Mouse (Mus musculus): Measurements from ENCODE around the gene Ccdc54. TPM values are rescaled to one million over a fixed set of nuclear protein-coding genes. Genes with fewer than 3 reads are reported as not detected.

The Ccdc54 gene
- polyA plus RNA-seq, 1 experiment, result 218 TPM

DNA sequence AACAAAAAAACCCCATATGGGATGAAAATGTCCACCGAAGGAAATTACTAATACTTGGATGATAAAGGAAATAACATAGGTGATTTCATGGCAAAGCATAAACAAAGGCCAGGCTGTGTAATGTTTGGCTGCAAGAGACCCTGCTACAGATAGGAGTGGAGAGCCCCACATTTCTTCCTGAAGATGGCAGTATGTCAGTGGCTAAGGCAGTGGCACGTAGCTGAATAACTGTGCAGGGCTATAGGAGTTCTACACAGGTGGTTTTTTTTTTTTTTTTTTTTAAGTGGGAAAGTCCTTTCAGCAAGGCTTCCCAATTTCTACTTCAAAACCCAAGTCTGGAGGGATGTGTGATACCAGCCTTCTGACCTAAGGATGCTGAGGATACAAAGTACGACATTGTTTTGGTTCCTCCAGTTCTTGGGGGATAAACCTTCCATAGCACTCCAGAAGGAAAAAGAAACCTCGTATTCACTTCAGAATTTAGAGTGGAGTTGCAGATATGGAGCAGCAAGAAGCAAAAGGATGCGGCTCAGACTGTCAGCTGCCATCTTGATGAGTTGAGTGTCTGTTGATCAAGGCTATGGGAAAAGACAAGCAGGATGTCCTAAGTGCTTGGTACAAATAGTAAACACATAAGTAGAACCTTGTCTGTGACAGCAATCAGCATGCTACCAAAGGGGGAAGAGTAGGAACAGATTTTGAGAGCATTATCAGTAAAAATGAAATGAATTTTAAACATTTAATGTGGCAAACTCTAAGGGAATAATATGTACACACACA, 48.2 kb downstream of the Ccdc54 start:
- H3K27me3 ChIP-seq (ENCODE audit: control insufficient read depth, insufficient read depth, low read length), result no peaks in the 10 kb centered on the region
- no peaks in the 10 kb centered on the region for H3K36me3 ChIP-seq (ENCODE audit: control insufficient read depth, insufficient read depth, low read length)
- no peak overlapping the region for H3K27ac ChIP-seq (ENCODE audit: control insufficient read depth, insufficient read depth, low read depth, low read length)
- no peak for TF ChIP-seq CTCF (IDR thresholded peaks at IDR 0.05; ENCODE audit: control insufficient read depth, insufficient read depth, insufficient replicate concordance, low read depth, low read length)
- no peak for TF ChIP-seq POLR2A (IDR thresholded peaks at IDR 0.05; ENCODE audit: control insufficient read depth, low read depth, low read length)
- H3K4me3 ChIP-seq (ENCODE audit: control insufficient read depth, low read depth, low read length), result no peak overlapping the region
- H3K4me1 ChIP-seq (ENCODE audit: control insufficient read depth, insufficient read depth, low read length), result no peaks in the 10 kb centered on the region

Other genes with a start within 250 kb of the Ccdc54 start
- gene Bbx, start 158.8 kb downstream of the Ccdc54 start, polyA plus RNA-seq (2012; rRNA removed), result 52.7 and 55.5 TPM in 2 replicates

Measured in testis, adult 2 months (tissue).